Mouse (Mus musculus) CD4-positive, CD25-positive, alpha-beta regulatory T cell, adult 4 months (primary cell): Measurements from ENCODE around the gene Tdrkh. TPM values are rescaled to one million over a fixed set of nuclear protein-coding genes. Genes with fewer than 3 reads are reported as not detected.

Experiments used
- ATAC-seq: one replicate; pipeline ENCODE4 v1.8.0; 2017
- polyA plus RNA-seq, 2 experiments: library from polyadenylated mRNA; unstranded; fragments of 100-300 nt; shearing (Covaris generic); gene quantifications; one replicate each; pipeline ENCODE4 v1.2.1; 2017

Tdrkh gene
- polyA plus RNA-seq, 2 experiments from 2014 or later: 11.4 to 11.6 TPM

- no peak for ATAC-seq
Measured at GRCm38 (mm10) chr3:94465632-94466430, 52.8 kb downstream of the Tdrkh start.

- ATAC-seq: no peak
Measured at GRCm38 (mm10) chr3:94468931-94469330, 55.9 kb downstream of the Tdrkh start.

- ATAC-seq: no peak
Measured at GRCm38 (mm10) chr3:94472447-94473114, 59.5 kb downstream of the Tdrkh start.

GRCm38 (mm10) chr3:94473115-94473505 lies 60.0 kb downstream of the Tdrkh start:
- ATAC-seq: no peak

- ATAC-seq: no peak
Measured at GRCm38 (mm10) chr3:94473567-94474232, 60.6 kb downstream of the Tdrkh start.

- ATAC-seq: no peak
Measured at GRCm38 (mm10) chr3:94476301-94477035, 63.4 kb downstream of the Tdrkh start.

- ATAC-seq: no peak
Measured at GRCm38 (mm10) chr3:94477444-94477843, 64.4 kb downstream of the Tdrkh start.

GRCm38 (mm10) chr3:94477981-94478422 lies 64.9 kb downstream of the Tdrkh start, which contains the start of gene Celf3:
Gene Celf3 (plus strand): TSS chr3:94478295.
- no peak for ATAC-seq

- ATAC-seq: no peak
Measured at GRCm38 (mm10) chr3:94478591-94479169, 65.6 kb downstream of the Tdrkh start.

- no peak for ATAC-seq
Measured at GRCm38 (mm10) chr3:94479564-94479963, 66.5 kb downstream of the Tdrkh start.

- ATAC-seq: no peak
Measured at GRCm38 (mm10) chr3:94480291-94480884, 67.3 kb downstream of the Tdrkh start, which contains the start of gene Riiad1. Gene Riiad1 (minus strand): TSS chr3:94480341.

- no peak for ATAC-seq
Measured at GRCm38 (mm10) chr3:94481429-94481828, 68.4 kb downstream of the Tdrkh start.

- peak; percentile 53 for ATAC-seq
Measured at GRCm38 (mm10) chr3:94482764-94483385, 69.8 kb downstream of the Tdrkh start.

GRCm38 (mm10) chr3:94483790-94484439 lies 70.8 kb downstream of the Tdrkh start:
- peak; percentile 45 for ATAC-seq

Other genes starting within 250 kb of the Tdrkh start
- gene Gm10696, start 235.1 kb upstream of the Tdrkh start, polyA plus RNA-seq: not detected
- not detected for gene Gm5286, start 216.6 kb upstream of the Tdrkh start, polyA plus RNA-seq
- gene Gm4778, start 149.2 kb upstream of the Tdrkh start, polyA plus RNA-seq: not detected
- 10 to 100 TPM in 1 of 2 experiments, 1 to 10 TPM in 1; 9.9 to 11.9 TPM for gene Them4, start 103.2 kb upstream of the Tdrkh start, polyA plus RNA-seq
- gene Them5, start 71.2 kb upstream of the Tdrkh start, polyA plus RNA-seq: not detected
- not detected for gene C2cd4d, start 50.8 kb upstream of the Tdrkh start, polyA plus RNA-seq
- gene Rorc, start 40.5 kb upstream of the Tdrkh start, polyA plus RNA-seq: 1 to 10 TPM; 4.4 to 7.4 TPM
- gene Lingo4, start 14.8 kb upstream of the Tdrkh start, polyA plus RNA-seq: under 1 TPM; 0.40 to 0.48 TPM
- gene Mrpl9, start 30.0 kb downstream of the Tdrkh start, polyA plus RNA-seq: 10 to 100 TPM; 47.2 to 47.6 TPM
- gene Oaz3, start 30.6 kb downstream of the Tdrkh start, polyA plus RNA-seq: under 1 TPM in 1 of 2 experiments, not detected in 1; 0.94 TPM
- 1 to 10 TPM in 1 of 2 experiments, under 1 TPM in 1; 0.55 to 1.8 TPM for gene Celf3, start 65.0 kb downstream of the Tdrkh start, polyA plus RNA-seq
- gene Riiad1, start 67.1 kb downstream of the Tdrkh start, polyA plus RNA-seq: 1 to 10 TPM in 1 of 2 experiments, not detected in 1; 1.4 TPM
- 10 to 100 TPM; 17.1 TPM for gene Snx27, start 169.4 kb downstream of the Tdrkh start, polyA plus RNA-seq
- not detected for gene Gm10972, start 229.8 kb downstream of the Tdrkh start, polyA plus RNA-seq
- gene Tuft1, start 245.6 kb downstream of the Tdrkh start, polyA plus RNA-seq: 1 to 10 TPM; 2.1 to 6.8 TPM